Mouse (Mus musculus): ENCODE measurements around the gene Nav2.

DNA sequence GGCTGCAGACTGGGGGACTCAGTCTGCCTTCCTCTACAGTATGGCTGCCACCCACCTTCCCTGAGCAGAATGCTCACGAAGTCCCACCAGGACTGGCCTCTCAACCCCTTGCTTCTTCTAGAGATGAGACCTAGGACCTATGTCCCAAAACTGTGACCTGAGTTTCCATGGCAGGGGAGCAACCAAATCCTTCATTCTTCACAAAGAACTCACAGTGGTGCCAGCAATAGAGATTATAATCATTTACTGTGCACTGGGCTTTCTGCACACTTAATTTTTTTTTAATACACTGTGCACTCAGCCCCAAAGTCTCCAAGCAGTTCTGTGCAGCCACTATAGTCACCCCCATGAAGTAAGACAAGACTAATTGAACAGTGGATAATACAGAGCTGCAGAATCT, 196.3 kb downstream of the Nav2 start:
- TF ChIP-seq CTCF (IDR thresholded peaks at IDR 0.05; ENCODE audit: low read depth, low read length): no peak
- TF ChIP-seq POLR2AphosphoS5 (IDR thresholded peaks at IDR 0.05; ENCODE audit: insufficient replicate concordance, low read depth, low read length): no peak
- TF ChIP-seq GATA1 (IDR thresholded peaks at IDR 0.05; ENCODE audit: borderline replicate concordance, low read length): no peak
- TF ChIP-seq TAL1 (conservative IDR thresholded peaks at IDR 0.05; ENCODE audit: low read depth, low read length): no peak
- no peak for TF ChIP-seq GATA2 (IDR thresholded peaks at IDR 0.05; ENCODE audit: borderline replicate concordance, low read depth, low read length)
